Mouse (Mus musculus) limb, embryonic 11.5 days (tissue): ENCODE results near the gene Cldn1. TPM values are rescaled to one million over a fixed set of nuclear protein-coding genes. Genes with fewer than 3 reads are reported as not detected.

ENCODE experiments used
- ATAC-seq: fragments of 200-750 bp; cut with Nextera tagmentation; 2 replicates; pipeline ENCODE4 v1.8.0; 2017; ENCODE audit warnings: low read depth; ENCODE audit not compliant: insufficient number of reproducible peaks, low FRiP score, low TSS enrichment
- DNase-seq: peaks from one replicate; pipeline ENCODE4 v3.0.0-alpha.2; 2015; ENCODE audit warnings: low spot score
- H3K27ac ChIP-seq: fragments of 300-500 bp; sonication (generic); replicated peaks from 2 replicates; pipeline ENCODE4 v1.5.1; 2014; ENCODE audit warnings: low read depth, mild to moderate bottlenecking, low read length
- H3K27me3 ChIP-seq: fragments of 300-500 bp; sonication (generic); 2 replicates; pipeline ENCODE4 v1.6.1; 2014; ENCODE audit warnings: mild to moderate bottlenecking, low read length, mixed read lengths; ENCODE audit not compliant: control insufficient read depth, insufficient read depth
- H3K36me3 ChIP-seq: fragments of 300-500 bp; sonication (generic); 2 replicates; pipeline ENCODE4 v1.6.1; 2014; ENCODE audit warnings: mild to moderate bottlenecking, low read length, moderate library complexity, mixed read lengths; ENCODE audit not compliant: control insufficient read depth, insufficient read depth
- H3K4me1 ChIP-seq: fragments of 300-500 bp; sonication (generic); 2 replicates; pipeline ENCODE4 v1.6.1; 2014; ENCODE audit warnings: low read length, mixed read lengths; ENCODE audit not compliant: control insufficient read depth, insufficient read depth
- H3K4me2 ChIP-seq: fragments of 300-500 bp; sonication (generic); 2 replicates; pipeline ENCODE4 v1.6.1; 2014; ENCODE audit warnings: low read depth, mild to moderate bottlenecking, moderate library complexity; ENCODE audit not compliant: severe bottlenecking
- H3K4me3 ChIP-seq: fragments of 300-500 bp; sonication (generic); 2 replicates; pipeline ENCODE4 v1.5.1; 2014; ENCODE audit warnings: low read depth, low read length
- H3K9ac ChIP-seq: fragments of 300-500 bp; sonication (generic); 2 replicates; pipeline ENCODE4 v1.6.1; 2014; ENCODE audit warnings: mild to moderate bottlenecking, low read length
- H3K9me3 ChIP-seq: fragments of 300-500 bp; sonication (generic); 2 replicates; pipeline ENCODE4 v1.6.1; 2016; ENCODE audit warnings: low read length; ENCODE audit not compliant: control insufficient read depth
- WGBS: fragments of 180-500 bp; shearing (Covaris S2); extraction: QIAGEN DNeasy Blood & Tissue Kit; methylation state at CpG from one replicate; pipeline ENCODE4 v1.1.7; 2014; 5-methylcytosine and 5-hydroxymethylcytosine counted together
- polyA plus RNA-seq: library from polyadenylated mRNA; unstranded; fragments of >200 nt; fragmentation: Nextera tagmentation; extraction: Ambion mirVana; gene quantifications from 2 replicates; pipeline ENCODE4 v1.2.1, GENCODE M21; 2014

Cldn1 gene
- polyA plus RNA-seq, 1 experiment from 2014 or later = 3.9 TPM

- no peaks in the 10 kb centered on the region for H3K36me3 ChIP-seq
- ATAC-seq (no peak), DNase-seq (no peak)
- 82% methylated on average over 5 of the region's 5 CpGs for WGBS
- no peaks in the 10 kb centered on the region for H3K9me3 ChIP-seq
- no peak overlapping the region for H3K27ac ChIP-seq
- H3K4me1 ChIP-seq = no peaks in the 10 kb centered on the region
- H3K9ac ChIP-seq = no peak overlapping the region
- no peak overlapping the region for H3K4me3 ChIP-seq
- H3K4me2 ChIP-seq = no peak overlapping the region
- H3K27me3 ChIP-seq = no peaks in the 10 kb centered on the region
Measured at GRCm38 (mm10) chr16:26377170-26377569, 5.5 kb upstream of the Cldn1 start.

GRCm38 (mm10) chr16:26370127-26370526, 1.5 kb downstream of the Cldn1 start:
- ATAC-seq (no peak), DNase-seq (no peak)
- no peak overlapping the region for H3K9ac ChIP-seq
- H3K27ac ChIP-seq = no peak overlapping the region
- H3K27me3 ChIP-seq = no peaks in the 10 kb centered on the region
- 89% methylated on average over 1 of the region's 1 CpGs for WGBS
- no peaks in the 10 kb centered on the region for H3K9me3 ChIP-seq
- no peak overlapping the region for H3K4me2 ChIP-seq
- no peak overlapping the region for H3K4me3 ChIP-seq
- H3K36me3 ChIP-seq = no peaks in the 10 kb centered on the region
- H3K4me1 ChIP-seq = 0 out of 2 replicates have a peak, but pooled peaks cover 2% of the 10 kb centered on the region

GRCm38 (mm10) chr16:26369044-26369730, 2.5 kb downstream of the Cldn1 start:
- no peaks in the 10 kb centered on the region for H3K27me3 ChIP-seq
- H3K4me2 ChIP-seq = no peak overlapping the region
- DNase-seq = no peak
- no peaks in the 10 kb centered on the region for H3K36me3 ChIP-seq
- WGBS = 92% methylated on average over 7 of the region's 7 CpGs
- no peak overlapping the region for H3K4me3 ChIP-seq
- H3K27ac ChIP-seq = no peak overlapping the region
- no peak overlapping the region for H3K9ac ChIP-seq
- H3K4me1 ChIP-seq = 0 out of 2 replicates have a peak, but pooled peaks cover 2% of the 10 kb centered on the region
- no peaks in the 10 kb centered on the region for H3K9me3 ChIP-seq
- no peak for ATAC-seq

- WGBS = 71% methylated on average over 5 of the region's 5 CpGs
- H3K9me3 ChIP-seq = no peaks in the 10 kb centered on the region
- H3K27ac ChIP-seq = no peak overlapping the region
- ATAC-seq = no peak
- DNase-seq = no peak
- 0 out of 2 replicates have a peak, but pooled peaks cover 2% of the 10 kb centered on the region for H3K4me1 ChIP-seq
- no peaks in the 10 kb centered on the region for H3K36me3 ChIP-seq
- H3K27me3 ChIP-seq = no peaks in the 10 kb centered on the region
- H3K4me3 ChIP-seq = no peak overlapping the region
- no peak overlapping the region for H3K4me2 ChIP-seq
- H3K9ac ChIP-seq = no peak overlapping the region
Measured at GRCm38 (mm10) chr16:26368121-26368520, 3.5 kb downstream of the Cldn1 start.

- no peaks in the 10 kb centered on the region for H3K4me1 ChIP-seq
- no peak overlapping the region for H3K27ac ChIP-seq
- H3K36me3 ChIP-seq = no peaks in the 10 kb centered on the region
- 27% methylated on average over 3 of the region's 3 CpGs for WGBS
- H3K27me3 ChIP-seq = no peaks in the 10 kb centered on the region
- DNase-seq (no peak), ATAC-seq (no peak)
- no peak overlapping the region for H3K4me2 ChIP-seq
- H3K4me3 ChIP-seq = no peak overlapping the region
- H3K9ac ChIP-seq = no peak overlapping the region
- no peaks in the 10 kb centered on the region for H3K9me3 ChIP-seq
Measured at GRCm38 (mm10) chr16:26360694-26361093, 10.9 kb downstream of the Cldn1 start.

- Histone ChIP-seq H3K4me2 (no peak overlapping the region), H3K27me3 (no peaks in the 10 kb centered on the region), H3K27ac (no peak overlapping the region), H3K9me3 (no peaks in the 10 kb centered on the region), H3K4me3 (no peak overlapping the region), H3K4me1 (no peaks in the 10 kb centered on the region), H3K36me3 (no peaks in the 10 kb centered on the region), H3K9ac (no peak overlapping the region)
- 73% methylated on average over 4 of the region's 4 CpGs for WGBS
- no peak for ATAC-seq
- DNase-seq = no peak
Measured at GRCm38 (mm10) chr16:26359619-26360018, 12.0 kb downstream of the Cldn1 start.

GRCm38 (mm10) chr16:26358898-26359297, 12.7 kb downstream of the Cldn1 start:
- Histone ChIP-seq H3K4me2 (no peak overlapping the region), H3K27me3 (no peaks in the 10 kb centered on the region), H3K27ac (no peak overlapping the region), H3K9me3 (no peaks in the 10 kb centered on the region), H3K36me3 (no peaks in the 10 kb centered on the region), H3K4me1 (no peaks in the 10 kb centered on the region), H3K4me3 (no peak overlapping the region), H3K9ac (no peak overlapping the region)
- WGBS = 95% methylated on average over 5 of the region's 5 CpGs
- ATAC-seq (no peak), DNase-seq (no peak)

GRCm38 (mm10) chr16:26357863-26358780, 13.5 kb downstream of the Cldn1 start:
- Histone ChIP-seq H3K9ac (no peak overlapping the region), H3K9me3 (no peaks in the 10 kb centered on the region), H3K4me2 (no peak overlapping the region), H3K4me1 (no peaks in the 10 kb centered on the region), H3K27ac (no peak overlapping the region), H3K4me3 (no peak overlapping the region), H3K27me3 (no peaks in the 10 kb centered on the region), H3K36me3 (no peaks in the 10 kb centered on the region)
- no peak for ATAC-seq
- DNase-seq = no peak
- WGBS = 81% methylated on average over 5 of the region's 5 CpGs
